Mouse (Mus musculus): Measurements from ENCODE around the gene Gm6217.
"Not testable (repeated sequence)": the region's sequence is repeated elsewhere in the genome, so short reads cannot be mapped to it uniquely, and the experiment has no call there.

- TF ChIP-seq MAX (IDR thresholded peaks at IDR 0.05); USF1 (IDR thresholded peaks at IDR 0.05; ENCODE audit: low read depth); CTCF (IDR thresholded peaks at IDR 0.05; ENCODE audit: control insufficient read depth, insufficient read depth, insufficient read length): not testable (repeated sequence)
Measured at GRCm38 (mm10) chr1:82943295-82943694, 12.1 kb upstream of the Gm6217 start, which contains the start of gene A030003K21Rik.

All from C2C12 (cell line).